ENCODE assay signal across 27 mouse cellular contexts in genomic region chr4:62821288-62821687, GRCm38 (mm10).
DNase-seq lines count a peak whose midpoint lies in the region; ATAC-seq and TF ChIP-seq lines count a peak whose summit lies in the region.
"Had no signal": no experiment of that assay in that cellular context is flagged by ENCODE, and none has a peak within 500 bp of the region (broad histone marks: within the 10 kb centered on the region; RNA-seq: fewer than 3 reads in every experiment).

No protein-coding gene starts in this region.

- no peak overlapping the region for H3K4me3 ChIP-seq in kidney, postnatal 0 days (replicated peaks; ENCODE audit: low read depth, low read length)
- no peak overlapping the region for H3K4me3 ChIP-seq in kidney, adult 2 months (ENCODE audit: insufficient read depth, low read depth, low read length)
- no peak overlapping the region for H3K4me3 ChIP-seq in stomach, postnatal 0 days (ENCODE audit: low read depth, low read length)
- H3K4me3 ChIP-seq: embryonic facial prominence, embryonic 13.5 days; heart, embryonic 12.5 days; layer of hippocampus, adult 2 months; left cerebral cortex, adult 2 months; limb, embryonic 12.5 days; liver, embryonic 15.5 days; lung, embryonic 15.5 days; neural tube, embryonic 13.5 days had no signal

- WGBS in kidney, postnatal 0 days: 37% methylated on average over 2 of the region's 2 CpGs
- 19% methylated on average over 2 of the region's 2 CpGs for WGBS in kidney, adult 2 months
- 35% methylated on average over 2 of the region's 2 CpGs for WGBS in stomach, postnatal 0 days

- no peak overlapping the region for H3K27ac ChIP-seq in kidney, postnatal 0 days
- H3K27ac ChIP-seq in kidney, adult 2 months (ENCODE audit: insufficient read depth, low read depth, low read length): no peak overlapping the region
- H3K27ac ChIP-seq in stomach, postnatal 0 days (replicated peaks): no peak overlapping the region
- H3K27ac ChIP-seq: embryonic facial prominence, embryonic 13.5 days; layer of hippocampus, adult 2 months; left cerebral cortex, adult 2 months; limb, embryonic 12.5 days; liver, embryonic 15.5 days; lung, embryonic 15.5 days; neural tube, embryonic 13.5 days had no signal

- no peaks in the 10 kb centered on the region for H3K9me3 ChIP-seq in kidney, postnatal 0 days (replicated peaks; ENCODE audit: low read length)
- H3K9me3 ChIP-seq in stomach, postnatal 0 days (ENCODE audit: control insufficient read depth, low read length): no peaks in the 10 kb centered on the region
- H3K9me3 ChIP-seq: embryonic facial prominence, embryonic 13.5 days; heart, embryonic 12.5 days; limb, embryonic 12.5 days; liver, embryonic 15.5 days; lung, embryonic 15.5 days; neural tube, embryonic 13.5 days had no signal

- H3K36me3 ChIP-seq in kidney, postnatal 0 days (ENCODE audit: insufficient read depth, low read length): no peaks in the 10 kb centered on the region
- no peaks in the 10 kb centered on the region for H3K36me3 ChIP-seq in kidney, adult 2 months (ENCODE audit: control insufficient read depth, insufficient read depth, low read length)
- H3K36me3 ChIP-seq in stomach, postnatal 0 days (ENCODE audit: control insufficient read depth, insufficient read depth, low read length): no peaks in the 10 kb centered on the region
- H3K36me3 ChIP-seq: embryonic facial prominence, embryonic 13.5 days; heart, embryonic 12.5 days; limb, embryonic 12.5 days; liver, embryonic 15.5 days; lung, embryonic 15.5 days; neural tube, embryonic 13.5 days had no signal

- TF ChIP-seq EP300 in stomach, postnatal 0 days (optimal IDR thresholded peaks at IDR 0.05): no peak

- no peaks in the 10 kb centered on the region for H3K27me3 ChIP-seq in kidney, postnatal 0 days (ENCODE audit: insufficient read depth, low read length)
- H3K27me3 ChIP-seq in kidney, adult 2 months (replicated peaks; ENCODE audit: control insufficient read depth, insufficient read depth, low read length): no peaks in the 10 kb centered on the region
- H3K27me3 ChIP-seq in stomach, postnatal 0 days (ENCODE audit: control insufficient read depth, insufficient read depth, low read length): no peaks in the 10 kb centered on the region
- H3K27me3 ChIP-seq: heart, embryonic 12.5 days; limb, embryonic 12.5 days; liver, embryonic 15.5 days; lung, embryonic 15.5 days; neural tube, embryonic 13.5 days had no signal

- peak; percentile 23; the same call in 1 of the 2 replicates for TF ChIP-seq CTCF in kidney, postnatal 0 days (IDR thresholded peaks at IDR 0.05; ENCODE audit: low read depth)
- no peak for TF ChIP-seq CTCF in kidney, adult 2 months (conservative IDR thresholded peaks at IDR 0.05; ENCODE audit: insufficient read depth, insufficient read length, low read depth, low read length)
- TF ChIP-seq CTCF in stomach, postnatal 0 days (IDR thresholded peaks at IDR 0.05; ENCODE audit: low read depth): peak; percentile 42

- DNase-seq in adrenal gland, postnatal 25 days: peak; percentile 15
- no peak for DNase-seq in adrenal gland, postnatal 36 days
- peak; percentile 18 for DNase-seq in kidney, postnatal 0 days (ENCODE audit: low spot score)
- DNase-seq in kidney, adult 2 months: no peak
- DNase-seq in testis, postnatal 10 days (ENCODE audit: low spot score): peak; percentile 56
- no peak for DNase-seq in testis, postnatal 14 days (ENCODE audit: low spot score)
- DNase-seq in stomach, postnatal 0 days (ENCODE audit: low spot score): no peak
- no peak for DNase-seq in frontal cortex, adult 2 months (ENCODE audit: extremely low spot score in 1 of 2, low spot score in 1 of 2)
- DNase-seq: cerebellum, adult 11-12 months; cerebellum, adult 9-11 months; forebrain, postnatal 0 days; gastrocnemius, postnatal 14 days; kidney, adult 9 months; retina, postnatal 1 day; right cerebral cortex, postnatal 14 days; thymus, adult 18-20 months; thymus, postnatal 25 days had no signal

- H3K9ac ChIP-seq in kidney, postnatal 0 days (ENCODE audit: low read depth, low read length): no peak overlapping the region
- no peak overlapping the region for H3K9ac ChIP-seq in stomach, postnatal 0 days (ENCODE audit: low read length)
- H3K9ac ChIP-seq: embryonic facial prominence, embryonic 13.5 days; forebrain, postnatal 0 days; heart, embryonic 12.5 days; limb, embryonic 12.5 days; liver, embryonic 15.5 days; lung, embryonic 15.5 days; neural tube, embryonic 13.5 days had no signal

- H3K4me1 ChIP-seq in kidney, postnatal 0 days (replicated peaks; ENCODE audit: insufficient read depth, low read length): no peaks in the 10 kb centered on the region
- no peaks in the 10 kb centered on the region for H3K4me1 ChIP-seq in kidney, adult 2 months (ENCODE audit: control insufficient read depth, insufficient read depth, low read length)
- H3K4me1 ChIP-seq in stomach, postnatal 0 days (replicated peaks; ENCODE audit: control insufficient read depth, insufficient read depth): no peaks in the 10 kb centered on the region
- H3K4me1 ChIP-seq: heart, embryonic 12.5 days; liver, embryonic 15.5 days; lung, embryonic 15.5 days had no signal

- H3K4me2 ChIP-seq in kidney, postnatal 0 days (ENCODE audit: low read length): no peak overlapping the region
- H3K4me2 ChIP-seq in stomach, postnatal 0 days (replicated peaks; ENCODE audit: low read depth): no peak overlapping the region
- H3K4me2 ChIP-seq: embryonic facial prominence, embryonic 13.5 days; heart, embryonic 12.5 days; limb, embryonic 12.5 days; liver, embryonic 15.5 days; lung, embryonic 15.5 days; midbrain, embryonic 11.5 days; neural tube, embryonic 13.5 days had no signal

- no peak for TF ChIP-seq POLR2A in kidney, adult 2 months (IDR thresholded peaks at IDR 0.05; ENCODE audit: low read depth, low read length)

- no peak for ATAC-seq in kidney, postnatal 0 days (replicated peaks; ENCODE audit: low FRiP score, low read depth)
- no peak for ATAC-seq in stomach, postnatal 0 days (ENCODE audit: low FRiP score, low TSS enrichment)
- ATAC-seq: forebrain, postnatal 0 days; intestine, embryonic 16.5 days had no signal

Comparison
In these comparisons a context has a peak if more than half of its experiments do, and no peak if none do; other contexts are left out.
1. DNase-seq: peak in adrenal gland, postnatal 25 days (single experiment), kidney, postnatal 0 days (single experiment) and testis, postnatal 10 days (single experiment); none in adrenal gland, postnatal 36 days (0 of 2), kidney, adult 2 months (single experiment), testis, postnatal 14 days (single experiment), stomach, postnatal 0 days (single experiment) and frontal cortex, adult 2 months (0 of 2).